Mouse (Mus musculus) G1E (cell line): ENCODE data around the gene Traf2.

Source experiments
- CTCF ChIP-seq: IDR thresholded peaks from 2 replicates; pipeline ENCODE4 v1.5.1; 2012; ENCODE audit warnings: low read depth, low read length, inconsistent platforms, mixed read lengths
- GATA1 ChIP-seq: IDR thresholded peaks from 2 replicates; pipeline ENCODE4 v1.6.1; 2012; ENCODE audit warnings: borderline replicate concordance, low read length, inconsistent platforms, mixed read lengths
- GATA2 ChIP-seq: IDR thresholded peaks from 2 replicates; pipeline ENCODE4 v1.6.1; 2012; ENCODE audit warnings: low read depth, low read length, inconsistent platforms, borderline replicate concordance
- TAL1 ChIP-seq: conservative IDR thresholded peaks from 2 replicates; pipeline ENCODE4 v1.6.1; 2012; ENCODE audit warnings: low read depth, low read length, inconsistent platforms, mixed read lengths

GRCm38 (mm10) chr2:25557221-25557963, 10.7 kb upstream of the Traf2 start, which contains the start of gene Edf1:
- no peak for TF ChIP-seq TAL1
- TF ChIP-seq GATA2 = no peak
- TF ChIP-seq CTCF = no peak
- no peak for TF ChIP-seq GATA1
